Mouse (Mus musculus): ENCODE results near the gene Atp1a1. TPM values are rescaled to one million over a fixed set of nuclear protein-coding genes. Genes with fewer than 3 reads are reported as not detected.

The Atp1a1 gene
- total RNA-seq, 2 experiments from 2014 or later = 1,018 to 1,116 TPM

DNA sequence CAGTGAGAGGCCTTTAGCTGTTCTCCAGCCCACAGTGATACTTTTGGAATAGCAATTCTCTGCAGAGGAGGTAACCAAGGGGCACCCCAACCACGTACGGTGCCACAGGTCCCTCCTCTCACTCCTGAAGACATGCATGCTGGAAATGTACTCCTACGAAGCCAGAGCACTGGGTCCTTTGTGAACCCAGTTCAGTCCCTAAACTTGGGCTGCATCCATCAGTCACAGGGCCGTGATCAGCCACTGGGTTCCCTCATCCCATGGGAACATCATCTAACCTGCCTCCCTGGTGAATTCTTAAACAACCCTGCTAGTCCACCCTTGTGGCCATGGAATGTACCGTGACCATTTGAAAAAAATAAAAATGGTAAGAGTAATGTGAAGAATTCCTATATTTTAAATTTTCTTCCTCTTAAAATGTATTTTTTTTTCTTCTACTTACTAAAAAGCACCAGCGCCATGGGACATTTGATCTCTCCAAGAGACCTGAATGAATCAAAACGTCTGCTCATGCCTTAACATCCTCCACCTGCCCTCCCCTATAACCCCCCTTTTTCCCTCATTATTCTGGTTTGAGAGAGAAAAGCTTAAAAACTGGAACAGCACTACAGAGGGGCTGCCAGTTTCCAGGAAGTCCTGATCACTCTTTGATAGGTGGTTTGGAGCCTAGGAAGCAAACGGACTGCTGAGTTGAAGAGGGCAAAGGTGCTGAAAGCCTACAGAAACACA is 5.1 kb downstream of the Atp1a1 start:
- H3K27ac ChIP-seq = peak overlapping the region; percentile 47
- TF ChIP-seq CTCF (IDR thresholded peaks at IDR 0.05) = no peak; the same call in 1 of the 2 replicates
- intact Hi-C loops (cut with DNase I) = no loop called here
- no peak for DNase-seq (ENCODE audit: extremely low spot score in 1 of 2, low spot score in 2 of 2)
- H3K4me3 ChIP-seq = peak overlapping the region; percentile 28

DNA sequence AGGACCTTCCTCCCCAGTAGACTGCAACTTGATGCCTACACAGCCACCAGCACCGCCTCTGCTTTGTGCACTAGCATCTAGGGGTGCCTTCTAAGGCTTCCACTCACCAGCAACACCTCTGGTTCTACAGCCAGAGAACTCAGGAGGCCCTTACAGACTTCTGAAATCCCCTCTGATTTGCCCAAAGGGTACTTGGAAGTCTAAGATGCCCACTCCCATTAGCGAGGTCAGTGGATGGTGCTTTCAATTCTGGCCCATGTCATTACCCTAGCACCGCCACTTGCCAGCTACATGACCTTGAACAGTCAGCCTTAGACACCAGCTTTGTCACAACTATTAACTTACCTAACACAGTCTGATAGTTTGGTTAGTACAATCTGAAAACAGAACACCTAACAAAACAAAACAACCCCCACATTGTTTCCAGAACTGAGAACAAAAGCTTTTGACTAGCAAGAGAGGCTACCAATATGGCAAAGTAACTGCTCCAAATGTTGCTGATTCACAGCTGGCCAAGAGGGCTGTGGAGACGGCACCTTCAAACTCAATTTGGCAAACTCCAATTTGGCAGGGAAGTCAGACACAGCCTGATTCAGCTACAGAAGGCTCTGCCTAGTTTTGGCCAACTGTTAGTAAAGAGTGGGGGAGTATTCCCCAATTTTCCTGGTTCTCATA is 6.1 kb downstream of the Atp1a1 start:
- intact Hi-C loops (cut with DNase I) = no loop called here
- DNase-seq (ENCODE audit: extremely low spot score in 1 of 2, low spot score in 2 of 2) = no peak
- no peak for TF ChIP-seq CTCF (IDR thresholded peaks at IDR 0.05)
- H3K4me3 ChIP-seq = peak overlapping the region; percentile 28; the same call in 1 of the 2 replicates
- H3K27ac ChIP-seq = peak overlapping the region; percentile 47

DNA sequence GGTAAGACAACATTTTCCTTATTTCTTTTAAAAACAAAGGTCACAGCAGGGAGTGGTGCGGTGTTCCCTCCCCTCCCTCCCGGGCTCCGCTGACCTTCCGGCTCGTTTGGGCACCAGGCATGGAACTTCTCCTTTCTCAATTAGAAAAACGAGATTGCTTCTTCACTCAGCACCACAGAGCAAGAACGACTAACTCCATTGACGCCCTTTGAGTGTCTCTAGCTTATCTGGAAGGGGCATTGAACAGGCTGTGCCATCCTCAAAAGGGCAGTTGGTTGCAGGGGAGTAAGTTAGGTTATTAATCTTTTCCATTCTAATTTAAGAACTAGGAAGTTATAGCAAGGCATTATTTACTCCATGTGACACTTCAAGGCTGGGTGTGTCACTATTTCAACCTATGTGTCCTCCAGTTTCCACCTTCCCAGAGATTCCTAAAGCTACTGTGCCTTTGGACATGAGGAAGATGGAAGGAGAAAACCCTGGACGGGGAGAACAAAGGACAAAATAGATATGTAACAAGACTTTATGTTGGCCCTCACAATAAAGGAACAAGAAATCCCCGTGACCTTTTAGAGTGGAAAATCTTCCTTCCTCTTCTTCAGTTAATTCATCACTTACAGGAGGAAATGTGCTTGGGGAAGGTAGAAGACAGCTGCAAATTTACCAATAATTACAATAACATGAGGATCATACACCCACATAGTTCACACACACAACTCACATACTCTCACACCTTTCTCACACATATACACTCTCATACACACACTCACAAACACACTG is 7.0 kb downstream of the Atp1a1 start:
- intact Hi-C loops (cut with DNase I) = no loop called here
- no peak for TF ChIP-seq CTCF (IDR thresholded peaks at IDR 0.05)
- peak overlapping the region; percentile 0; the same call in 1 of the 2 replicates for H3K4me3 ChIP-seq

DNA sequence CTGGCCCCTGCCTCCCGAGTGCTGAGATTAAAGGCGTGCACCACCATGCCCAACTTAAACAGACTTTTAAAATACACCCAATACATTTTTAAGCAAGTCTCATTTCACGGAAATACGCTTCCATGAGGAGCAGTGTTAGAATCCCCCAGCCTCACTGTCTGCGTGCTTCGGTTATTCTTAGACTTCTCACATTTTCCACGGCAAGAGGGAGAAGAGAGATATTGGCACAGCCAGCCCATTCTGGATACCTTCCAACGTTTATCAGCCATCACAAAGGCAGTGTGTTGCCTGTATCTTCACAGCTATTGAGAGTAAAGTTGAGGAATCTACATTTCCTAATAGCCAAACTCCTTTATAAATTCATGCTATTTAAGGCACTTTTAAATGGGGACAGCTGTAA is 7.8 kb downstream of the Atp1a1 start:
- intact Hi-C loops (cut with DNase I) = no loop called here
- TF ChIP-seq CTCF (IDR thresholded peaks at IDR 0.05) = no peak
- peak overlapping the region; percentile 20 for H3K27ac ChIP-seq
- H3K4me3 ChIP-seq = peak overlapping the region; percentile 0; the same call in 1 of the 2 replicates
- DNase-seq (ENCODE audit: extremely low spot score in 1 of 2, low spot score in 2 of 2) = no peak

More for the DNA sequence above, 7.0 kb downstream of the Atp1a1 start:
- DNase-seq (ENCODE audit: extremely low spot score in 1 of 2, low spot score in 2 of 2) = no peak
- H3K27ac ChIP-seq = peak overlapping the region; percentile 24; the same call in 1 of the 2 replicates

DNA sequence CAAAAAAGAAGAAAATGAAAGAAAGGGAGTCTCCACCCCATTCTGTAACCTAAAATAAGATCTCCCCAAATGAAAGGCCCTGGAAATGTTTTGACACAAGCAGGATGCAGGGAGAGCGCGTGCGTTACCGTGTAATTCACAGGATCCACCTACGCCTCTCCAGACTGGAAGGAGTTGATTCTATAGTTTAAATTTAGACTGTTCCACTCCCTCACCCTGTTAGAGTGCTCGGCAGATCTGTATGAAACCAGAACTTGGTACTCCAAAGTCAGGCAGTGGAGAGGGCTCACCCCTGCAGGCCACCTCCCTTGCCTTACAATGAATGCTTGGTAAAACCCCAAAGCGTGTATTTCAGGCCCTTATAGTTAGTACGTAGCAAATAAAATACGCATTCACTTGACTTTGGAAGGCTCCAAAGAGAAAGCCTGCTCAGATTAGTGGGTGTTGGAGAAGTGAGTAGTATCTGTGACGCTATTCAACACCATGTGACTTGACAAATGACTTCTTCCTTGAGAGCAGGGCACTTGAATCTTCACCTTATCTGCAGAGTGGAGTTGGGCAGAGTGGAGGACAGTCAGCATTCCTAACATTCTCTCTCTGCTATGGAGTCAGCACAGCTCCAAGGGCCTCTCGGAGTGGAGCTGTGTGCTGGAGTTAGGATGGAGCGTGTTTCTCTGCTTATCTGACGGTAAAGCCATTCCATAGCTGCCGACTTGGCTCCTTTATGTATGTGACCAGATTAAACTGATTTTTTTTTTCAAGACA is 8.4 kb downstream of the Atp1a1 start:
- intact Hi-C loops (cut with DNase I) = no loop called here
- no peak for TF ChIP-seq CTCF (IDR thresholded peaks at IDR 0.05)
- Histone ChIP-seq H3K27ac (peak overlapping the region; percentile 20), H3K4me3 (no peak overlapping the region)
- DNase-seq (ENCODE audit: extremely low spot score in 1 of 2, low spot score in 2 of 2) = peak; percentile 61 to 65

DNA sequence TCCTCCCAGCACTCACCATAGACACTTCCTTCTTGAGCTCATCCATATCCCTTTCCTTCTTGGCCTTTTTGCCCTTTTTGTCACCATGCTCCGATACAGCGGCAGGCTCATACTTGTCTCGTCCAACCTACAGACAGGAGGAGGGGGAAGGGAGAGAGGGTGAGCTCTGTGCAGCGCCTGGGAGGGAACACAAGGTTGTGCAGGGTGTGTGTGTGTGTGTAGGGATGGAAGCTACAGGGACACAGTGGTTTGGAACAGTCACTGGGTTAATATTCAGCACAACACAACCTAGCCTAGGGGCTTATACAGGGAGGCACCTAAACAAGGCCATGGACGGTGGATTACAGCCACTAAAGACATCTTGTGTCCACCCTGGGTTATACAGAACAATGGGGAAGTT is 9.5 kb downstream of the Atp1a1 start:
- peak overlapping the region; percentile 7; the same call in 1 of the 2 replicates for H3K4me3 ChIP-seq
- DNase-seq (ENCODE audit: extremely low spot score in 1 of 2, low spot score in 2 of 2) = no peak
- intact Hi-C loops (cut with DNase I) = no loop called here
- peak overlapping the region; percentile 18; the same call in 1 of the 2 replicates for H3K27ac ChIP-seq
- TF ChIP-seq CTCF (IDR thresholded peaks at IDR 0.05) = no peak

DNA sequence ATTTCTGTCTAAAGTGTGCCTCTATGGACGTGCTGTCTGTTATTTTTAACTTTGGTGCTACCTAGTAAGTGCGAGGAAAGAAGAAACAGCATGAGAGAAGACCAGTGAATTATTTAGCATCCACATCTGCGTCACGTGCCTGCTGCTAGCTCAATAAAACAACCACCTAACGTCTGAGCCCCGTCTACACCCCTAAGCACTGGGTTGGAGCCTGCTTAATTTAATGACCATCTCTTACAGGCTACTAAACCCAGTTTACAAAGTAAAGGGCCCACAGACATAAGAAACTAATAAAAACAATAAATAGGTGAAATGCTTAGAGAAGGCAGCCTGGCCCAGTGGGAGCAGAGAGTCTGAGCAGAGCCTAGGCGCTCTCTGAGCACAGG is 11.2 kb downstream of the Atp1a1 start:
- no peak for TF ChIP-seq CTCF (IDR thresholded peaks at IDR 0.05)
- intact Hi-C loops (cut with DNase I) = loop anchor here (2.0 kb wide), 1 partner anchor 14 kb away; no protein-coding TSS in a partner anchor
- no peak for DNase-seq (ENCODE audit: extremely low spot score in 1 of 2, low spot score in 2 of 2)
- no peak overlapping the region for H3K4me3 ChIP-seq
- no peak overlapping the region; the same call in 1 of the 2 replicates for H3K27ac ChIP-seq

DNA sequence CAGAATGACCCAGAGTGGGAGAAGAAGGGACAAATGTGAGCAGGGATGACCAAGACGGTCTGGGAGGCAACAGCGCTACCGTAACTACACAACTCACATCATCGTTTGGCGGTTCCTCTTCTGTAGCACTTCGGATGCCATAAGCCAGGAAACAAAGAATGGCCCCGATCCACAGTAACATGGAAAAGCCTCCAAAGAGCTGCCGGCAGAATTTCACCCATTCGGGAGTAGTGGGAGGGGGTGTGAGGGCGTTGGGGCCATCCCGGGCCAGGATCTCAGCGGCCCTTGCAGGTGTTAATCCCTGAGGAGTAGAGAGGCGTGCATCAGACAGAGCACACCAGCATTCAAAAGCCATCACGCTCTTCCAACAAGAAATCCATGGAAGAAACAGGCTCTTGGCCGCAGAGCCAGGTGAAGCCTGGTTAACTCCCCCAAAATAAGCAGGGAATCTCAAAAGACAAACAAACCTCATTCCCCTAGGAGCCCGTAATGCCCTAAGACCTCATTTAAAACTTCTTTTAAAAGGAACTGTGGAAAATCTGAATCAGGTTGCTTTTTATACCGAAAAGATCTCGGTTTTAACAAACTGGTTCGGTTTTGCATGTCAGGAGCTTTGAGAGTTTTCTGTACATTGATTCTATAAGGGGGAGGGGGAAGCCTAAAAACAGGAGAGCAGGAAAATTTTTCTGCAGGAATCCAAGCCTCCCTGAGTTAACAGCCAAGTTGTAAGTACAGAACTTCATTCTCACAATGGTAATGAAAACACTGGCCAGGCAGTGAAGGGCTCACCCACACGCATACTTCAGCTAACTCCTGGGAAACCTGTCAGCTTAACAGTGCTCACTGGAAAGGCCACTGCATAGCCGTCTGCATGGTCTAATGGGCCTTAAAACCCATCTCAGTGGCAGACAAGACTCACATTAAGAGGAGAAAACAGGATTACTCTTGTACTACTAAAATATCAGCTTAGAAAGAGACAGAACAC is 11.9 kb downstream of the Atp1a1 start:
- Histone ChIP-seq H3K4me3 (no peak overlapping the region), H3K27ac (no peak overlapping the region; the same call in 1 of the 2 replicates)
- intact Hi-C loops (cut with DNase I) = loop anchor here (2.0 kb wide), 1 partner anchor 14 kb away; no protein-coding TSS in a partner anchor
- TF ChIP-seq CTCF (IDR thresholded peaks at IDR 0.05) = no peak
- no peak for DNase-seq (ENCODE audit: extremely low spot score in 1 of 2, low spot score in 2 of 2)

DNA sequence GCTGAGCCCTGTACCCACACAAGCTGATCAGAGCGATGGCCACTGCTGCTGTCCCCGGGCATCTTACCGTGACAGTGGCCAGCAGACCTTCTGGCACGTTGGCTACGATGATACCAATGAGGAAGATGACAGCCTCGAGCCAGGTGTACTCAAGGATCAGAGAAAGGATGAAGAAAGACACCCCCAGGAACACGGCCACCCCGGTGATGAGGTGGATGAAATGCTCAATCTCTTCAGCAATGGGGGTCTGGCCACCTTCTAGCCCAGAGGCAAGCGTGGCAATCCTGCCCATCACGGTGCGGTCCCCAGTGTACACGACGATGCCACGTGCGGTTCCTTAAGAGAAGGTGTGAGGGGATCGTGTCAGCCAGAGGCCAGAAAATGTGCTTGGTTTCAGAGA is 14.1 kb downstream of the Atp1a1 start:
- no peak for TF ChIP-seq CTCF (IDR thresholded peaks at IDR 0.05)
- no peak for DNase-seq (ENCODE audit: extremely low spot score in 1 of 2, low spot score in 2 of 2)
- H3K27ac ChIP-seq = no peak overlapping the region

DNA sequence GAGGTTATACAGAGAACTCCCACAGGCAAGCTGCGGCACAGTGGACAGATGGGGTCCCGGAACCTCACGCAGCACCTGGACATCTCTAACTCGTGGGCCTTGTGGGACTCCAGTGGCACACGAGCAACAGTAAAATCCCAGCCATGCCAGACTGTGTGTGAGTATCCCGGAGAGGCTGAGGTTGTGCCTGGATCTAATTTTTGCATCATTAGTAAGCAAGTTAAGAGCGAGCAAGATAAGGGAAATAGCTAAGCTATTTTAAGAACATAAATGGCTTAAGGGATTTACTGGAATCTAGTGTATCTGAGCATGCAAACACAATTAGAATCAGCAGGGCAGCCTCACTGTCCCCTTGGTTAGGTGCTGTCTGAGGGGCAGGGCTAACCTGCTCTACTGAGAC is 16.2 kb downstream of the Atp1a1 start:
- no peak for TF ChIP-seq CTCF (IDR thresholded peaks at IDR 0.05)
- intact Hi-C loops (cut with DNase I) = no loop called here
- Histone ChIP-seq H3K4me3 (no peak overlapping the region), H3K27ac (no peak overlapping the region)
- no peak for DNase-seq (ENCODE audit: extremely low spot score in 1 of 2, low spot score in 2 of 2)

More for the DNA sequence above, 14.1 kb downstream of the Atp1a1 start:
- intact Hi-C loops (cut with DNase I) = no loop called here
- no peak overlapping the region for H3K4me3 ChIP-seq

Data from left cerebral cortex, adult 2 months (tissue).